Mouse (Mus musculus) cortical plate, adult 2 months (tissue): ENCODE results near the gene D1Pas1. TPM values are rescaled to one million over a fixed set of nuclear protein-coding genes. Genes with fewer than 3 reads are reported as not detected.

Source experiments
- H3K27ac ChIP-seq: fragments of 200-500 bp; 2 replicates; pipeline ENCODE4 v1.5.1; 2012; ENCODE audit warnings: low read length, control low read depth, inconsistent platforms; ENCODE audit not compliant: insufficient read depth
- H3K4me1 ChIP-seq: fragments of 200-500 bp; 2 replicates; pipeline ENCODE4 v1.6.1; 2011; ENCODE audit warnings: low read length; ENCODE audit not compliant: control insufficient read depth, insufficient read depth
- H3K4me3 ChIP-seq: fragments of 200-500 bp; 2 replicates; pipeline ENCODE4 v1.5.1; 2011; ENCODE audit warnings: mild to moderate bottlenecking, low read length, control low read depth; ENCODE audit not compliant: insufficient read depth
- CTCF ChIP-seq: fragments of 200-500 bp; IDR thresholded peaks from 2 replicates; pipeline ENCODE4 v1.5.1; 2011; ENCODE audit warnings: mild to moderate bottlenecking, control low read depth, low read length; ENCODE audit not compliant: insufficient read depth; ENCODE audit errors: extremely low read depth
- POLR2A ChIP-seq: fragments of 200-500 bp; IDR thresholded peaks from 2 replicates; pipeline ENCODE4 v1.6.1; 2011; ENCODE audit warnings: mild to moderate bottlenecking, low read length, control low read depth; ENCODE audit not compliant: insufficient read depth; ENCODE audit errors: extremely low read depth
- polyA plus RNA-seq: library from polyadenylated mRNA; depleted of rRNA; stranded (reverse); fragments of >200 nt; gene quantifications from 2 replicates; pipeline ENCODE4 v1.2.3, GENCODE M21; 2012

D1Pas1 gene
- polyA plus RNA-seq, 1 experiment, result not detected

- no peak overlapping the region for H3K4me3 ChIP-seq
- no peak overlapping the region for H3K27ac ChIP-seq
- no peaks in the 10 kb centered on the region for H3K4me1 ChIP-seq
- TF ChIP-seq POLR2A (no peak), CTCF (no peak)
Measured at GRCm38 (mm10) chr1:186986086-186986485, 18.9 kb downstream of the D1Pas1 start.

- no peak for TF ChIP-seq POLR2A
- no peak for TF ChIP-seq CTCF
- H3K4me3 ChIP-seq, result no peak overlapping the region
- no peaks in the 10 kb centered on the region; the same call in 1 of the 2 replicates for H3K4me1 ChIP-seq
- H3K27ac ChIP-seq, result no peak overlapping the region
Measured at GRCm38 (mm10) chr1:186986506-186986905, 19.3 kb downstream of the D1Pas1 start.

GRCm38 (mm10) chr1:186988281-186988682 lies 21.1 kb downstream of the D1Pas1 start:
- Histone ChIP-seq H3K4me3 (no peak overlapping the region), H3K4me1 (no peaks in the 10 kb centered on the region; the same call in 1 of the 2 replicates), H3K27ac (no peak overlapping the region)
- TF ChIP-seq CTCF, result no peak
- TF ChIP-seq POLR2A, result no peak

GRCm38 (mm10) chr1:186988822-186989221 lies 21.6 kb downstream of the D1Pas1 start:
- TF ChIP-seq POLR2A, result no peak
- TF ChIP-seq CTCF, result no peak
- Histone ChIP-seq H3K4me1 (no peaks in the 10 kb centered on the region; the same call in 1 of the 2 replicates), H3K27ac (no peak overlapping the region)

GRCm38 (mm10) chr1:186991473-186991872 lies 24.3 kb downstream of the D1Pas1 start:
- Histone ChIP-seq H3K4me1 (no peaks in the 10 kb centered on the region; the same call in 1 of the 2 replicates), H3K4me3 (no peak overlapping the region), H3K27ac (no peak overlapping the region)
- TF ChIP-seq CTCF, result no peak
- no peak for TF ChIP-seq POLR2A

More at GRCm38 (mm10) chr1:186988822-186989221, 21.6 kb downstream of the D1Pas1 start:
- H3K4me3 ChIP-seq, result no peak overlapping the region

GRCm38 (mm10) chr1:186992113-186992512 lies 24.9 kb downstream of the D1Pas1 start:
- Histone ChIP-seq H3K4me3 (no peak overlapping the region), H3K27ac (no peak overlapping the region), H3K4me1 (no peaks in the 10 kb centered on the region; the same call in 1 of the 2 replicates)
- no peak for TF ChIP-seq CTCF
- no peak for TF ChIP-seq POLR2A

- Histone ChIP-seq H3K4me1 (no peaks in the 10 kb centered on the region), H3K4me3 (no peak overlapping the region), H3K27ac (no peak overlapping the region)
- TF ChIP-seq CTCF (no peak), POLR2A (no peak)
Measured at GRCm38 (mm10) chr1:186997596-186998304, 30.5 kb downstream of the D1Pas1 start.

GRCm38 (mm10) chr1:187003441-187003861 lies 36.2 kb downstream of the D1Pas1 start:
- Histone ChIP-seq H3K4me3 (no peak overlapping the region), H3K4me1 (no peaks in the 10 kb centered on the region), H3K27ac (no peak overlapping the region)
- no peak for TF ChIP-seq CTCF
- no peak for TF ChIP-seq POLR2A

- H3K27ac ChIP-seq, result no peak overlapping the region
- no peak for TF ChIP-seq CTCF
- H3K4me3 ChIP-seq, result no peak overlapping the region
- no peaks in the 10 kb centered on the region for H3K4me1 ChIP-seq
Measured at GRCm38 (mm10) chr1:187004306-187004705, 37.1 kb downstream of the D1Pas1 start.

- no peak for TF ChIP-seq POLR2A
- TF ChIP-seq CTCF, result no peak
- no peak overlapping the region for H3K27ac ChIP-seq
- H3K4me1 ChIP-seq, result no peaks in the 10 kb centered on the region
- H3K4me3 ChIP-seq, result no peak overlapping the region
Measured at GRCm38 (mm10) chr1:187006227-187006925, 39.2 kb downstream of the D1Pas1 start.
